Mouse (Mus musculus): Measurements from ENCODE around the gene Cdkn1a.
"Not testable (repeated sequence)": the region's sequence is repeated elsewhere in the genome, so short reads cannot be mapped to it uniquely, and the experiment has no call there.

Gene Cdkn1a

DNA sequence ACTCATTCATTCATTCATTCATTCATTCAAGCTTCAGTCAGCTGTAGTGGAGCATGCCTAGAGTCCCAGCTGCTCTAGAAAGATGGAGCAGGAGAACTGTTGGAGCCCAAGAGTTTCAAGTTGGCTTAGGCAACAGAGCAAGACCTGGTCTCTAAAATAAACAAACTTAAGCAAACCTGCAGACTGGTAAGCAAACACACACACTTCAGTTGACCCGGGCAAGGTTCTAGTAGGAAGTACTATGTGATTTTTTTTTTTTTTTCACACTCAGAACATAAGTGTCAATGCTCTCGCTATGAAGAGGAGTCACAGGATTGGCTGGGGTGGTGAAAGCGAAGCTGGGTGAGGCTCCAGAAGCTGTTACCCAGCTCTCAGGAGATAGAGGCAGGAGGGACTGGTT is 31.2 kb upstream of the Cdkn1a start:
- no peak for DNase-seq

DNA sequence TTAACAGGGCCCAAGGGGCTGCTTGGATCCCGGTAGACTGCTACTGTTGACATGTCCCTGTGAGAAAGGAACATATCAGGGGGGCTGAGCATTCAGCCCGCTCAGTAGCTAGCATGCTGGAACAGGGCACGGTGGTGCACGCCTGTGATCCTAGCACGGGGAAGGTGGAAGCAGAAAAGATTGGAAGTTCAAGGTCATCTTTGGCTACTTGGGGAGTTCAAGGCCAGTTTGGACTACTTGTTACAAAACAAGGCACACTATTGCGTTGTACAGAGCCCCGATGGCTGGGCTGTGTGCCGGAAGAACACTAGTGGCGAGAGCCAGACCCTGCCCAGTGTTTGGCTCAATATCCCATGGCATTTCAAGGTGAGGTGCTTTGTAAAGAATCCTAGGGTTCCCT is 29.8 kb upstream of the Cdkn1a start:
- no peak for DNase-seq

DNA sequence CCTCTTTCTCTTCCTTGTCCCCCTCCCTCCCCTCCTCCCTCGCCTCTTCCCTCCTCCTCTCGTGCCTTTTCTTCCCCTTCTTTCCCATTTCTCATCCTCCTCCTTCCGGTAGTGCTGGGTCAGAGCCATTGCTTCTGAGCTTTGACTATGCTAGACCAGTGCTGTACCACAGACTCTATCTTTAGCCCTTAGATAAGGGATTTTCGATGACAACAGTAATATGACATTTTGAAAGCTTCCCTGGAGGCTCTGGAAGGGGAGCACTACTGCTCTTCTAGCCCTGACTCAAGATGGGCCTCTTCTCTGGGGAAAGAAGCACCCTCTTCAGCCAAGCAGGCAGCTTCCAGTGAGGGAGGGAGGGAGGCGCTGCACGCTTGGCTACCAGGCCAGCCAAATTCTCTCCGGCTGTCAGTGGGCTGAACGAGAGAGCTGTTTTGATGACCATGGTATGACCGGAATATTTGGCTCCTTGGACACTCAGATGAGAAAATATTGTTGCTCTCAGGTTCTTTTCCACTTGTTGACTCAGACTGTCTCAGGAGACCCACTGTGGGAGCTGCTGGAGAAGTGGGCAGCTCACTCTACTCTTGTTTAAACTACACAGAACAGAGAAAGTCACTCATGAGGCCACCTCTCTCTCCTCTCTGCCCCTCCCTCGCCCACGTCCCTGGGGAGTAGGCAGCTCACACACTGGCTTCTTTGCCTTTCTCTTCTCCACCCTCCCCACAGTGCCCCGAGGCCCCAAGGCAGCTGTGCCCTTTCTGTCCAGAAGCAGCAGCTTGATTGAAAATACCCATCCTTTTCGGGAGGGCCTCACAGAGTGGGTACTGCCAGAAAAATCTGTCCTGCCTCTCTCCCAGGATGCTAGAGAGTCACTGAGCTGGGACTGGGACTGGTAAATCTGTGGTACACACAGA is 28.4 kb upstream of the Cdkn1a start:
- DNase-seq = no peak

DNA sequence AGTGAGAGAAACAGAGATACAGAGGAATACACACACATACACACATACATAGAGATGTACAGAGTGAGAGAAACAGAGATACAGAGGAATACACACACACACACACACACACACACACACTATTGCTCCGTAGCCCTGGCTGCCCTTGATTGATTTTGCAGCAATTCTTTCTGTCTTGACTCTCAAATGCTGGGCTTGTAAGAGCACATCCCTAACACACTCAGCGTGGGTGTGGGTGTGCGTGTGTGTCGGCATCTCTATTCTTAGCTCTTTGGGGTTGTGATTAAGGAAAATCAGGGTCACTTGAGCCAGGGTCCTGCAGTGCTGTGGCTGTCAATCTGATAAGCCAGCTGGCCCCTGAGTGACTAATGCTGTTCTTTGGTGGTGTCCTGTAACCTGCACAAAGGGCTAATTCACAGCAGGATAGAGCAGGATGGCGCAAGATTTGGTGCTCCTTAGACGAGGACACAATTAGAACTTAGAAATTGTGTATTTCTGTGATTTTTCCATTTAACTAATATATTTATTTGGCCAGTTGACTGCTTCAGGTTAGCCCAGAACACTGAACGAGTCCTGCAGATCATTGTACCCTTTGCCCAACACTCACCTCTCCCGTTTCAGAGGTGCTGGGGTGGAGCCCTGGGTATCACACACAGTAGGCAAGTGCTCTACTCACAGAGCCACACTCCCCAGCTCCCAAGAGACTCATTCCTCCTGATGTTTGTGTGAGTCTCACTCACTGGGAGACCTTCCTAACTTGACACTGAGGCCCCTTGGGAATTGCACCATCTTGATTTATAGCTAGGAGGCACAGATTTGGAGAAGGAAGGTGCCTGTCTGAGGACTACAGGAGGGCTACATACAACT is 27.4 kb upstream of the Cdkn1a start:
- DNase-seq = no peak

DNA sequence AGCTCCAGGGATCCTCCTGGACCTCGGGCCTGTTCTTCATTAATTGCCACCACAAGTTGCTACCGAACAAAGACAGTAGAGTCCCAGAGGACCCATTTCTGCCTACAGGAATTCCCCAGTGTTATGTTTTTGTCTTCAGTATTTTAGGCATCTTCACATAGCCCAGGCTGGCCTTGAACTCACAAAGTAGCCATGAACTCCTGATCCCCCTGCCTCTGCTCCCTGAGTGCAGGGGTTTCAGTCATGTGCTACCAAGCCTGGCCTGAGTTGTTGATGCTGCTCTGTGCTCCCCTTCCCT is 26.8 kb upstream of the Cdkn1a start:
- DNase-seq = no peak

DNA sequence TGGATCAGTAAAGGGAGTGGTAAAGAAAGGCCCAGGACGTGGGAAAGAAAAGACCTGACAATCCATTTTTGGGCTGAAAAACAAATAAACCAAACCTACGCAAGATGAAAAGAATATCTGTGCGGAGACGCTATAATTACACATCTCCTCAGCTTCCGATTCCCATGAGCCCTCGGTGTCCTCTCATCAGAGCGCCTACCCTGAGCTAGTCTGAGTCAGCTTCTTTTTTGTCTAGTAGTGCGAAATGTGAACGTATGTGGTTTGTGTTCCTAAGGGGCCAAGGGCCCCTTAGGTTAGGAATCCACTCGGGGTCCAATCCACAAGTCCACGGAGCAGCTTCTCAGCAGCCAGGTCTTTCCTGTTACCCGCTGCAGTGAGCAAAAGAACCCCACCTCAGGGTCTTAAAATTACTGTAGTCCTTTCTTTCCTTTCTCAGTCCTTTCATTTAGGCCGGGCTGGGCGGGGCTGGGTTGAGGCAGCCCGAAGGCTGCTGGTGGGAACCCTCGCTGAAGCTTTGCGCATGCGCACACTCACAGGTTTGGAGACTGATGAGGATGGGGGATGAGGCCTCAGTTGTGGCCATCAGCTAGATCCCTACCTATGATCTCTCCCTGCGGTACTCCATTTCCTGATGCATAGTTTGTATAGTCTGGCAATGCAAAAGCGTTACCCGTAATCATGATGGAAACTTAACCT is 25.4 kb upstream of the Cdkn1a start:
- no peak for DNase-seq

DNA sequence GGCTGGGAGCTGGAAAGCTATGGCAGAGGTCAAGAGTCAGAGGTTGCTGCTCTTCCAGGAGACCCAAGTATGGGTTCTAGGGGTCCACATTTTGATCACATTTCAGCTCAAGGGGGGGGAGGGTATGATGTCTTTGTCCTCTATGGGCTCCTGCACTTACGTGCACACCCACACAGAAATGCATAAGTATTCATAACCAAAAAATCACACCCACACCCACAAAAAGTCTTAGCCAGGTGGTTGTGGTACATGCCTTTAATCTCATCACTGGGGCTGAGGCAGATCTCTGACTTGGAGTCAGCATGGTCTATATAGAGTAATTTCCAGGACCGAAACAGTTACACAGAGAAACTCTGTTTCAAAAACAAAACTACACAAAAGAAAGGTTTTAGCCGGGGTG is 24.8 kb upstream of the Cdkn1a start:
- DNase-seq = no peak

DNA sequence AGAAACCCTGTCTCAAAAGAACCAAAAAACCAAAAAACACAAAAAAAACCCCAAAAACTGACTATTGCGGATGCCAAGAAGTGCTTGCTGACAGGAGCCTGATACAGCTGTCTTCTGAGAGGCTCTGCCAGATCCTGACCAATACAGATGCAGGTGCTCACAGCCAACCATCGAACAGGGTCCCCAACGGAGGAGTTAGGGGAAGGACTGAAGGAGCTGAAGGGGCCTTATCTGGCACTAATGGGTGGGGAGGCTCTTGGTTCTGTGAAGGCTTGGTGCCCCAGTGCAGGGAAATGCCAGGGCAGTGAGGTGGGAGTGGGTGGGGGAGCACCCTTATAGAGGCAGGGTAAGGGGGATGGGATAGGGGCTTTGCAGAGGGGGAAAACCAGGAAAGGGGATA is 23.4 kb upstream of the Cdkn1a start:
- DNase-seq = not testable (repeated sequence)

DNA sequence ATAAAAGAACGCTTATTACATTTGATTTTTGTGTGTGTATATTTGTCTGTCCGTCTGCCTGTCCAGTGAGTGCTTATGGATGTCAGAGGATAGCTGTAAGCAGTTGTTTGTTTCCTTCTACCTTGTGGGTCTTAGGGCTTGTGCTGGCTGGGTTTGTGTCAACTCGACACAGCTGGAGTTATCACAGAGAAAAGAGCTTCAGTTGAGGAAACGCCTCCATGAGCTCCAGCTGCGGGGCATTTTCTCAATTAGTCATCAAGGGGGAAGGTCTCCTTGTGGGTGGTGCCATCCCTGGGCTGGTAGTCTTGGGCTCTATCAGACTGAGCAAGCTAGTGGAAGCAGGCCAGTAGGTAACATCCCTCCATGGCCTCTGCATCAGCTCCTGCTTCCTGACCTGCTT is 22.9 kb upstream of the Cdkn1a start:
- DNase-seq = no peak

DNA sequence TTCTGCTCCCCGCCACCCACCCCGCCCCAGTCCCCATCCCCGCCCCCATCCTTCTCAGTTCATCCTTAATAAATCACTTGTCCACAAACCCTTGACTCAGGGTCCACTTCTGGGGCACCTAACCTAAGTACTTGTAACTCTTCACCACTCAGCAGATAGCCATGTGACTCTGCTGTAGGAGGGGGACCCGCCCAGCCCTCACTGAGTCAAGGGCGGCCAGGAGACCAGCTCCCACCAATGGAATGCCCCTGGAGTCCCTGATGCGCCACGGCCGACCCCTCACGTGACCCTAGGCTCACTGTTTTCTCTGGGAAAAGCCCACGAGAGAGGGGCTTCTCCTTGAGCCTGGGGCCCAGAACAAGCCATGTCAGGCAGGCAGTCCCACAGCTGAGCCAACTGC is 21.7 kb upstream of the Cdkn1a start:
- no peak for DNase-seq

DNA sequence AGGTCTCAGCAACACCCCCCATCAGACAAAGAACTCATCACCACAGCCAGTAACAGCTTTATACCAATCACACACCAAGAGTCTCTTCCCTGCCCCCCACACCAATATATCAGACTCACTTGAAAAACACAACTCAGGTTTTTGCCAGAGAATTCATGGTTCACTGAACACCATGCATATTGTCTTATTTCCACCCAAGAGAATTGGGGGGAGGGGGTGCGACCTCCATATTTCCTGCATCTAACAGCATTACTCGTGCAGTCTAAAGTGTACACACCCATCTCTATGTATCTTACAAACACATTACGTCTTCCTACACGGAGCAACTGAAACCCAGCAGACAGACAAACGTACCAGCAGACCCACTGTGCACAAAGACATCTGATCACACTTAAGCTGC is 19.0 kb upstream of the Cdkn1a start:
- no peak for DNase-seq

DNA sequence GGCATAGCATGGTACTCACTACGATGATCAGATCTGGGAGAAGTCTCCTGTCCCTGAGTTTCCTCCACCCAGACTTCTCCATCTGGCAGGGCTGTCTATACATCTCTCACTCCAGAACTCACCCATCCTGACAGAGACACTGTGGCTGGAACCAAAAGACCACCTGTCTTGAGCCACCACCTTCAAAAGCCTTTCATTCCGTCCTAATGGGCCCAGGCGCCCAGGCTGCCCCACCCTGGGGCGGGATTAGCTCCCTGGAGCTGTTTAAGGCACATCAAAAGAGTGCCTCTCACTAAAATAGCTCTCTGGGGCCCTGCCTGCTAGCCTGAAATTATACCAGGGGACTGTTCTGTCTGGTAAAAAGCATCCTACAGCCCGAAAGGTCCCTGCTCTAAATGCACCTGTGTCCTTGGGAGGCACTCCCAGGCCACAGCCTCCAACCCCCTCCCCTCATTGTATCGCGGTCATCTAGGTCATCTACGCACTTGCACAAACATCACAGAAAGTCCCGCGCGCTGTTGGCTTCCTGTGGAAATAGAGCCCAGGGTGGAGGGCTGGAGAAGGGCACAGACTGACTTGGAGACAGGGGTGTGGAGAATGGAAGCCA is 18.0 kb upstream of the Cdkn1a start:
- no peak for DNase-seq

DNA sequence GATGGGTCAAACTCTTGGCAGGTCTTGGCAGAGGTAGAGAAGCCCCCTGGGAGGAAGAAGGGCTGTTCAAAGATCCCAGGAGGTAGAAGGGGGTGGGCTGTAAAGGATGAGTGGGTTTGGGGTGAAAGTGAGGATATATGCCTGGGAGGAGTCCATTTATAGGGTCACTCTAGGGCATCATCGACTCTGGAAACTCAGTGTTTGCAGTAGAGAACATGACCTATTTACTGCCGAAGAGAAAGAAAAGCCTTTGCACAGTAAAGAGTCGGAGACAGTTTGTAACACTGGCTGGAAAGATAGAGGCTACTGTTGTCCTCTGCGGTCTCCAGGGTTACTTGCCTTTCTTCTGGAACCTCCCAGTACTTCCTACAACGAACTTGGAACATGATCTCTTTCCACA is 17.5 kb upstream of the Cdkn1a start:
- no peak for DNase-seq

DNA sequence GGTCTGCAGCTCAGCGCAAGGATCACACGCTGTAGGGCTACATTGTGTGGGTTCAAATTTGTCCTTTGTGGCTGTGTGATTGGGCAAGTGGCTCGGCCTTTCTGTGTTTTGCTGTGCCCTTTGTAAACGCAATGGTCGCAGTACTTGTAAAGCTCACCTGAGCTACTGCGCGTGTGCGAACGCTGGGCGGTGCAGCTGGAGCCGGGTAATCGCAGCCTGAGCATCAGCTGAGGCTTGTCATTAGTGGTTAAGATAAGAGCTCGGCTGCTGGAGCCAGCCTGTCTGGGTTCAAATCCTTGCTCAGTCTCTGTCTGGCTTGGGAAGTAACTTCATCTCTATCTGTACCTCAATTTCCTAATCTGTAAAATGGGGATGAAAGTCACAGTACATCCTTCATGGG is 16.7 kb upstream of the Cdkn1a start:
- no peak for DNase-seq

DNA sequence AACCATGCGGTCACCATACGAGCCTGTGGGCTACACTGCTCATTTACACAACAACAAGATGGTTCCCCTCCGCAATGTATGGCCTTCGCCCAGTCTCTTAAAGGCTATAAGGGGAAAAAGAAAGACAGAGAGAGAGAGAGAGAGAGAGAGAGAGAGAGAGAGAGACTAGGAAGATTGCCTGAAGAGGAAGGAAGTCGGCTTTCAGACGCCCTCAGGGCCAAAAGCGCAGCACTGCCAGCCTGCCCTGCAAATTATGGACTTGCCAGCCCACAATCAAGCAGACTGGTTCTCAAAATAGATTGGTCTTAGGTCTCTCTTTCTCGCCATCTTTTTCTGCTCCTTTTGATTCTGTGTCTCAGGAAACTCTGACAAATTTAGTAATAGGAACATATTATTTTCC is 14.5 kb upstream of the Cdkn1a start:
- no peak for DNase-seq

DNA sequence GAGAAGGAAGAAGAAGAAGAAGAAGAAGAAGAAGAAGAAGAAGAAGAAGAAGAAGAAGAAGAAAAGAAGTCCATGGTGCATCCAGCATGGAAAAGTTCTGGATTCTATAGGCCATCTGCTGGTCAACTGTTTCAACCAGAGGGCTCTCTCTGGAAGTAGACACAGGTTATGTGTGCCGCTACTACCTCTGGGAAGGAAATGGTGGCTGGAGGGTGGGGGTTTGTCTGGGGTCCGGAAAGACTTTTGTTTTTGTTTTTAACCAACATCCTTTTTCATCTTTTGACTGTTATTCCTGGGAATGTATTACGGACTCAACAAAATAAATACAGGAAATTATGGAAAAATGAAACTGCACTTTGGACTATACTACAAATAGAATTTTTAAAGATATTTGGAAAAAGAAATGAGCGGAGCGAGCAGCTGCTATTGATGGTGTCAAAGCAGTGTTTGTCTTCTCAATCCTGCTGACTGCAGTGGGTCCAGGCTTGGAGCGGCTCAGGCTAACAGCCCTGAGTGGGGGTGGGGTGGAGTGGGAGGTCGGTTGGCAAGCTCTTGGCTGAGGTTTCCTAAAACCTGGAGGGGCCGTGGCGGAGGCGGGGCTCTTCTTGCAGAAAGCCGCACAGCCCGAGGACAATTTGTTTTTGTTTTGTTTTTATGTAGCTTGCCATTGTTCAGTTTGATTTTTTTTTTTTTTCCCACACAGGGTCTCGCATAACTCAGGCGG is 12.8 kb upstream of the Cdkn1a start:
- no peak for DNase-seq

DNA sequence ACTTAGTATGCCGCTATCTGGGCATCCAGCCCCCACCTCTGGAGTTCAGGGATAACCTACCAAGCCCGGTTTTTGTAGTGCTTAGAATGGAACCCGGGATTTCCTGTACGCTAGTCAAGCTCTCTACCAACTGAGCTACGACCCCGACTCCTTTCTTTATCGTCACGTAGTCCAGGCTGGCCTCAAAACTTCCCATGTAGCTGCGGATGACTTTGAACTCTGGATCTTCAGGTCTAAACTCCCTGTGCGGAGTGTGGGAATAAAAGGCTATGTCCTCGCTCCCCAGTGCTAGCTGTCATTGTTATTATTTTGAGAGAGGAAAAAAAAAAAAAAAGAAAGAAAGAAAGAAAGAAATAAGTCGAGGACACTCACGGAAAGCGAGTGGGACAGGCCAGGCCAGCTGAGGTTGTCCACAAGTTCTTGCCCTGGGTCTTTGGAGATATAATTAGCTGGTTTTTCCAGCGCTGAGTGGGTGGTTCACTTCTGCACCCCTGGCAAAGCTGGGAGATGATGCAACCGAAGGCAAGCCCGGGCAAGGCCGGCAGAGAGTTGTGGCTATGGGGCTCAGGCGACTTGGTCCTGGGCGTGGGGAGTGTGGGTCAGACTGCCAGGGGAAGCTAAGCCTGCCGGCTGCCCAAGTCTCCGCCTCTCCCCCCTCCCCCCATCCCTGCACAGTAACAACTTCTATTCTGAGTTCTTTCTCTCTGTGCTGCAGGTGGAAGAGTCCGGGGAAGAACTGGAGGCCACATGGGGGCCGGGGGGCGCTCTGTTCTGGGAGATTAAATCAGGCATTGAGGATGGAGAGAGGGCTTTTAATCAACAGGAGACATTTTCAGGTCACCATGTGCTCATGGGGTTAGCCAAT is 12.0 kb upstream of the Cdkn1a start:
- no peak for DNase-seq

DNA sequence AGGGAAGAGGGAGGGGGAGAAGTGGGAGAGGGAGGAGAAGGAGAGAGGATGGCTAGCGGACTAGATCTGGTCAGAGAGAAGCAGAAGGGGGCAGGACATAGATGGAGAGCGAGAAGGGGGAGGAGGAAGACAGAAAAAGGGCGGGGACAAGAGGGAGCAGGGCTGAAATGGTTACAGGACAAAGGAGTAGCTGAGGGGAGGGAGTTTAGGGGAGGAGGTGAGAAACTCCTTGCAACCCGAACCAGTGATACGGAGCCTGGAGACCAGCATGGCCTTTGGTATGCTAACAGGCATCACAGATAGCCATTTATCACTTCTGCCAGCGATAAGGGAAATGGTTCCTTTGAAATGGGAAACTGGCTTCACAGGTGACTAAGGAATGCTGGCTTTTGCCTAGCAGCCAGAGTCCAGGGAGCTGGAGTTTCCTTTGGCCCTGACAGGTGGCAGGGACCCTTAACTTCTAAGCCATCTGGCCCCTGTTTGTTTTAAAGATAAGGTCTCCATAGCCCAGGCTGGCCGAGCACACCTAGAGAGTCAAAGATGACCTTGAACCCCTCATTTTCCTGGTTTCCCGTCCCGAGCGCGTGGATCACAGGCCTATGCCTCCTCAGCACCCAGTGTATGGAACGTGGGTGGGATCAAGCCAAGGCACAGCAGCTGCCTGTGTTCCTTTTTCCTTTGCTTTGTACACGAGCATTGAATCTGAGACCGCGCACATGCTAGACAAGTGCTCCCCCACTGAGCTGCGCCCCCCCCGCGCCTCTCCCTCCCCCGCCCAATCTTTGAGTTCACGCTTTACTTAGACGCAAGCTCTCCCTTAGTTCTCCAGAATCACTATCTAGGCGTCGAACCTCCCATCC is 9.8 kb upstream of the Cdkn1a start:
- DNase-seq = no peak

DNA sequence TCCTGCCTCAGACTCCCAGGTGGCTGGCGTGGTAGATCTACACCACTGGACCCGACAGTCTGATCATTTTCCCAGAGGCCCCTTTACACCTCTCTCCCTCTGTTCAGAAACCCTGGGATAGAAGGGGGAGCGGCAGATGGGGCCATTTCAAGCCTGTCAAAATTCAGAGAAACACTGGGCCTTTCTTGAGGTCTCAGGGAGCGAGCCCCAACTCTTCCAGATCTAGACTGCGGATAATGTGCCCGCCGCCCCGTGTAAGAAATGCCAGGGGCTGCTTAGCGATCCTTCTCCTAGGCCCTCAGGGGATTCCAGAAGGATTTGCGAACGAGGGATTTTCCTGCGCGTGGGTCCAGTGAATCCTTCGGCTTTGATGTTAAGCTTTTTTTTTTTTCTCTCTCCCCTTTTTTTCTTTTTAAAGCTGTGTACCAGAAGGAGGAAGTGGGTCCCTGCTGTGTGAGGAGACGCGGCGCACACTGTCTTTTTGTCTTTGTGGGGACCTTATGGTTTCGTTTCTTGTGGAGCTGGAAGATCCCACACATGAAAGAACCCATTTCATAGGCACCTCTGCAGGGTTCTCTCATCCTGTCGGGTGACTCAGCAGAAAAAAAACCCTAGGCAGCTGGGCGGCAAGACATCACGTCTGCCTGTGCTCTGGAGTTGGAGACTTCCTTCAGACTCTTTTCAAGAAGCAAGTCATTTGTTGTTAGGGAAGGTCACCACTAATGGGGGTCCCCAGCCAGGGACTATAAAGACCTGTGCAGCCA is 9.0 kb upstream of the Cdkn1a start:
- no peak for DNase-seq

DNA sequence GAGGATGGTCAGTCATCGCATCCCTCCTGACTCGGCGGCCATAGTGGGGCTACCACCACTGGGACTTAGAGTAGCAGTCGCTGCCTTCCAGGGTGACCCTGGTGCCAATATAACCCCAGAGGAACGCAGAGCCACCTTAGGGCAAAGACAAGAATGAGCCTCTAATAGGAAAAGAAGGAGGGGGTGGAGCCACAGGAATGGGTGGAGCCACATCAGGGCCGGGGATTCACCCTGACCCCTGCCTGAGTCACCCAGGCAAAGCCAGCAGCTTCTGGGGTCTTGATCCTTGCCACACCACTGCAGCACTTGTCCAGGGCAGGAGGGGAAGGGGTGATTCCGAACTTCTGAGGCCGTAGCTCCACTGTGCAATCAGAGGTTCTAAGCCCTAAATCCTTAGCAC is 7.2 kb upstream of the Cdkn1a start:
- no peak for DNase-seq
